Mouse (Mus musculus): ENCODE measurements around the gene Msi2. TPM values are rescaled to one million over a fixed set of nuclear protein-coding genes. Genes with fewer than 3 reads are reported as not detected.
A peak's percentile ranks its signal among the peaks of the same experiment; 100 is the strongest.

Gene Msi2
- total and polyA plus RNA-seq, 2 experiments, result 6.4 to 10.8 TPM

DNA sequence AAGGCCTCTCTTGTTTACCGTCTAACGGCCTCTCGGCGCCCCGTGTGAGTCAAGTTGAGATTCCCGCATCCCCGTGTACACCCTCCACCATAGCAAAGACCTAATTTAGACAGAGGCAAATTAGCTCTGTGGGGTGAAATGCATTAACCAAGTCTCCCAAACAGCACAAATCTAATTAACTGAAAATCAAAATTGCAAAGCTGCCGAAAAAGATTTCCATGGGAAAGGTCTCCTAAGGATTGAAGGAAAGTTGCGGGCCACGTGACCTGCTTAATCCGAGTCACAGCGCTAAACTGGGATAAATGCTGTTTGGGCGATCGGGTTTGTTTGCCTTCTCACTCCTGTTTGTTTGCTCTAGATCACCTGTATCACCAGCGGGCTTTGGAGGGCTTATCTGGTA, 52.5 kb downstream of the Msi2 start:
- Histone ChIP-seq H3K4me3 (ENCODE audit: insufficient read depth, low read depth, low read length) (no peak overlapping the region), H3K9ac (ENCODE audit: low read depth, low read length) (no peak overlapping the region), H3K27me3 (ENCODE audit: control insufficient read depth, insufficient read depth, low read length) (no peaks in the 10 kb centered on the region), H3K36me3 (ENCODE audit: control insufficient read depth, insufficient read depth, low read length) (peaks cover 2% of the 10 kb centered on the region; the same call in 1 of the 2 replicates), H3K27ac (replicated peaks; ENCODE audit: insufficient read depth, low read depth, low read length) (no peak overlapping the region), H3K4me1 (ENCODE audit: control insufficient read depth, insufficient read depth, low read length) (peaks cover 8% of the 10 kb centered on the region; the same call in 1 of the 2 replicates), H3K79me2 (ENCODE audit: control insufficient read depth, insufficient read depth, low read length) (peaks cover 7% of the 10 kb centered on the region; the same call in 1 of the 2 replicates)
- DNase-seq (ENCODE audit: extremely low read depth, low read depth, low spot score), result no peak
- TF ChIP-seq POLR2A (IDR thresholded peaks at IDR 0.05; ENCODE audit: extremely low read depth, insufficient read depth, low read length) (no peak), CTCF (IDR thresholded peaks at IDR 0.05; ENCODE audit: low read depth, low read length) (no peak)
- WGBS, result 70% methylated on average over 15 of the region's 15 CpGs

GRCm38 (mm10) chr11:88661444-88662180, 56.7 kb downstream of the Msi2 start:
- peak; percentile 65 for DNase-seq (ENCODE audit: extremely low read depth, low read depth, low spot score)

GRCm38 (mm10) chr11:88660404-88660803, 57.9 kb downstream of the Msi2 start:
- H3K9ac ChIP-seq (ENCODE audit: low read depth, low read length), result no peak overlapping the region

More at GRCm38 (mm10) chr11:88661444-88662180, 56.7 kb downstream of the Msi2 start:
- 46% methylated on average over 11 of the region's 11 CpGs for WGBS
- Histone ChIP-seq H3K27me3 (ENCODE audit: control insufficient read depth, insufficient read depth, low read length) (no peaks in the 10 kb centered on the region), H3K36me3 (ENCODE audit: control insufficient read depth, insufficient read depth, low read length) (no peaks in the 10 kb centered on the region), H3K9ac (ENCODE audit: low read depth, low read length) (no peak overlapping the region), H3K4me1 (ENCODE audit: control insufficient read depth, insufficient read depth, low read length) (peaks cover 8% of the 10 kb centered on the region; the same call in 1 of the 2 replicates), H3K79me2 (ENCODE audit: control insufficient read depth, insufficient read depth, low read length) (peaks cover 2% of the 10 kb centered on the region; the same call in 1 of the 2 replicates), H3K4me3 (ENCODE audit: insufficient read depth, low read depth, low read length) (no peak overlapping the region), H3K27ac (replicated peaks; ENCODE audit: insufficient read depth, low read depth, low read length) (no peak overlapping the region)
- TF ChIP-seq POLR2A (IDR thresholded peaks at IDR 0.05; ENCODE audit: extremely low read depth, insufficient read depth, low read length) (no peak), CTCF (IDR thresholded peaks at IDR 0.05; ENCODE audit: low read depth, low read length) (no peak)

DNA sequence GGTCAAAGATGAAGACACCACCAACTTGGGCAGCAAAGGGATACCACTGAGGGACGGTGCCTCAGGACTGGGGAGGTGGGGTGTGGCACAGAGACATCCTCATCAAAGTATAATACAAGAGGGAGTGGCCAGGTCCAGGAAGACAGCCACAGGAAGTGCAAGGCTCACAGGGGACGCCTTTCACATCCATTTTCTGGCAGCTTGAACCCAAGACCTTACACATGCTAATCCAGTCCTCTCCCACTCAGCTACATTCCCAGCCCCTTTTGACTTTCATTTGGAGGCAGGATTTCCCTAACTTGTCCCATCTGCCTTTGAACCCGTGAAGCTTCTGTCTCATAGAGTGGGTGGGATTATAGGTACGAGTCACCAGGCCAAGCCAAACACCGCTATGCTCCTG, 59.4 kb downstream of the Msi2 start:
- Histone ChIP-seq H3K4me1 (ENCODE audit: control insufficient read depth, insufficient read depth, low read length) (peaks cover 12% of the 10 kb centered on the region; the same call in 1 of the 2 replicates), H3K9ac (ENCODE audit: low read depth, low read length) (no peak overlapping the region), H3K4me3 (ENCODE audit: insufficient read depth, low read depth, low read length) (no peak overlapping the region), H3K36me3 (ENCODE audit: control insufficient read depth, insufficient read depth, low read length) (no peaks in the 10 kb centered on the region), H3K27me3 (ENCODE audit: control insufficient read depth, insufficient read depth, low read length) (no peaks in the 10 kb centered on the region), H3K79me2 (ENCODE audit: control insufficient read depth, insufficient read depth, low read length) (peaks cover 2% of the 10 kb centered on the region; the same call in 1 of the 2 replicates), H3K27ac (replicated peaks; ENCODE audit: insufficient read depth, low read depth, low read length) (no peak overlapping the region)
- WGBS, result 94% methylated on average over 5 of the region's 5 CpGs
- TF ChIP-seq POLR2A (IDR thresholded peaks at IDR 0.05; ENCODE audit: extremely low read depth, insufficient read depth, low read length) (no peak), CTCF (IDR thresholded peaks at IDR 0.05; ENCODE audit: low read depth, low read length) (no peak)
- DNase-seq (ENCODE audit: extremely low read depth, low read depth, low spot score), result no peak

More at GRCm38 (mm10) chr11:88660404-88660803, 57.9 kb downstream of the Msi2 start:
- Histone ChIP-seq H3K79me2 (ENCODE audit: control insufficient read depth, insufficient read depth, low read length) (peaks cover 2% of the 10 kb centered on the region; the same call in 1 of the 2 replicates), H3K4me3 (ENCODE audit: insufficient read depth, low read depth, low read length) (no peak overlapping the region), H3K36me3 (ENCODE audit: control insufficient read depth, insufficient read depth, low read length) (no peaks in the 10 kb centered on the region), H3K27ac (replicated peaks; ENCODE audit: insufficient read depth, low read depth, low read length) (no peak overlapping the region), H3K27me3 (ENCODE audit: control insufficient read depth, insufficient read depth, low read length) (no peaks in the 10 kb centered on the region), H3K4me1 (ENCODE audit: control insufficient read depth, insufficient read depth, low read length) (peaks cover 8% of the 10 kb centered on the region; the same call in 1 of the 2 replicates)
- no peak for TF ChIP-seq POLR2A (IDR thresholded peaks at IDR 0.05; ENCODE audit: extremely low read depth, insufficient read depth, low read length)
- no peak for TF ChIP-seq CTCF (IDR thresholded peaks at IDR 0.05; ENCODE audit: low read depth, low read length)
- no peak for DNase-seq (ENCODE audit: extremely low read depth, low read depth, low spot score)
- WGBS, result 87% methylated on average over 9 of the region's 9 CpGs

DNA sequence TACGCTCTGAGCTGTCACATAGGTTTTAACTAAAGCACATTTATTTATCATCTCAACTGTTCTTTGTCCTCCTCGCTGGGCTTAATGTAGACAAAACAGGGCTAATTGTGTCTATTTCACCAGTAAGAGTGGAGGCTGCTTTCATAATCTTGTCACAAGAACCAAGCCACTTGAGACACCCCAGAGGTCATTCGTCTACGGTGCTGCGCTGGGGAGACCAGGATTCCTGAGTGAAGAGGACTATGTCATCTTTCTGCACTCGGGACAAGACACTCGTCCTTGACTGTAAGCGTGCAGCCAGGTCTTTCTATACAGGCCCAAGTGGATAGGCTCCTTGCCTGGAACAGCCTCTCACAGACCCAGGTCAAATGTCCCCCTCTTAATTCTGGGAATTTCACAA, 62.5 kb downstream of the Msi2 start:
- Histone ChIP-seq H3K79me2 (ENCODE audit: control insufficient read depth, insufficient read depth, low read length) (no peaks in the 10 kb centered on the region), H3K9ac (ENCODE audit: low read depth, low read length) (no peak overlapping the region), H3K27ac (replicated peaks; ENCODE audit: insufficient read depth, low read depth, low read length) (no peak overlapping the region), H3K27me3 (ENCODE audit: control insufficient read depth, insufficient read depth, low read length) (no peaks in the 10 kb centered on the region), H3K4me1 (ENCODE audit: control insufficient read depth, insufficient read depth, low read length) (peaks cover 4% of the 10 kb centered on the region; the same call in 1 of the 2 replicates), H3K36me3 (ENCODE audit: control insufficient read depth, insufficient read depth, low read length) (no peaks in the 10 kb centered on the region), H3K4me3 (ENCODE audit: insufficient read depth, low read depth, low read length) (no peak overlapping the region)
- 94% methylated on average over 8 of the region's 8 CpGs for WGBS
- TF ChIP-seq CTCF (IDR thresholded peaks at IDR 0.05; ENCODE audit: low read depth, low read length), result no peak
- TF ChIP-seq POLR2A (IDR thresholded peaks at IDR 0.05; ENCODE audit: extremely low read depth, insufficient read depth, low read length), result no peak
- DNase-seq (ENCODE audit: extremely low read depth, low read depth, low spot score), result no peak

- H3K4me1 ChIP-seq (ENCODE audit: control insufficient read depth, insufficient read depth, low read length), result peaks cover 4% of the 10 kb centered on the region; the same call in 1 of the 2 replicates
- TF ChIP-seq POLR2A (IDR thresholded peaks at IDR 0.05; ENCODE audit: extremely low read depth, insufficient read depth, low read length) (no peak), CTCF (IDR thresholded peaks at IDR 0.05; ENCODE audit: low read depth, low read length) (no peak)
- no peak overlapping the region for H3K27ac ChIP-seq (replicated peaks; ENCODE audit: insufficient read depth, low read depth, low read length)
- 92% methylated on average over 3 of the region's 3 CpGs for WGBS
- no peaks in the 10 kb centered on the region for H3K36me3 ChIP-seq (ENCODE audit: control insufficient read depth, insufficient read depth, low read length)
- H3K79me2 ChIP-seq (ENCODE audit: control insufficient read depth, insufficient read depth, low read length), result no peaks in the 10 kb centered on the region; the same call in 1 of the 2 replicates
- no peak overlapping the region for H3K4me3 ChIP-seq (ENCODE audit: insufficient read depth, low read depth, low read length)
- H3K27me3 ChIP-seq (ENCODE audit: control insufficient read depth, insufficient read depth, low read length), result no peaks in the 10 kb centered on the region
- DNase-seq (ENCODE audit: extremely low read depth, low read depth, low spot score), result no peak
- no peak overlapping the region for H3K9ac ChIP-seq (ENCODE audit: low read depth, low read length)
Measured at GRCm38 (mm10) chr11:88655214-88655566, 63.1 kb downstream of the Msi2 start.
